Mouse (Mus musculus) cerebellum, postnatal 14 days (tissue): Measurements from ENCODE around the gene Sell.
A peak's percentile ranks its signal among the peaks of the same experiment; 100 is the strongest.

Experiments
- DNase-seq, 2 experiments: peaks; one replicate each; pipeline ENCODE4 v3.0.0; 2021; ENCODE audit warnings: mixed read lengths in 2 of 2

Gene Sell

DNA sequence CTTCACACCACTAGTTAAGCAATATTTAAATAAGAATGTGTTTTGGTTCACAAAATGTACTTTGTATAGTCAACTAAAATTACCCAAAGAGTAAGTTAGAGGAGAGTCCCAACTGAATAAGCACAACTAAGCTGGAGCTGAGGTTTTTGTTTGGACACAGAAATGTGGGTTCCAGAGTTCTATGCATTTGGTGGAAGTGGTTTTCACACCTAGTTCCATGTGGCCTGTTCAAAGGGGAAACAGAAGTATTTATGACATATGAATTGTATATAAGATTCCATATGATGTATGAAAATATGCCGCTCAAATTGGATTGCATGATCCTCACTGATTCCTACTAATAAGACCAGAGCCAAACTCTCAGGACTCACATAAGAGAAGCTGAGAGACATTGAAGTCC lies 13.6 kb downstream of the Sell start:
- no peak for DNase-seq

DNA sequence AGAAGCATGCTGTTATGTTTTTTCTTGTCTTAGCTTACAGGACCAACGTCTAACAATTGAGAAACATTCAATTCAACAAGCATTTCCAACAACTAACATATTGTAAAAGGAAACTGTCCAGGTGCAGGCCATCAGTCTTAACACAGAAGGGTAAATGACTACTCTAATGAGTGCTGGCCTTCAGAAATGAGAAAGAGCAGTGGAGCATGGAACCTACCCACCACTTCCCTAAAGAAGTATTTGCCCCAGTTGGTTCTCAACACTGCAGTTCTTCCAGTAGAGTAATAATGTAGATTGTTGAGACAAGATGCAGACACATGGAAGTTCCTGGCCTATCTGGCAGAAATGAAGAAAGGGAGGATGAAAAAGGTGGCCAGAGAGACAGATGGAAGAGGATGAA lies 14.7 kb downstream of the Sell start:
- no peak for DNase-seq

DNA sequence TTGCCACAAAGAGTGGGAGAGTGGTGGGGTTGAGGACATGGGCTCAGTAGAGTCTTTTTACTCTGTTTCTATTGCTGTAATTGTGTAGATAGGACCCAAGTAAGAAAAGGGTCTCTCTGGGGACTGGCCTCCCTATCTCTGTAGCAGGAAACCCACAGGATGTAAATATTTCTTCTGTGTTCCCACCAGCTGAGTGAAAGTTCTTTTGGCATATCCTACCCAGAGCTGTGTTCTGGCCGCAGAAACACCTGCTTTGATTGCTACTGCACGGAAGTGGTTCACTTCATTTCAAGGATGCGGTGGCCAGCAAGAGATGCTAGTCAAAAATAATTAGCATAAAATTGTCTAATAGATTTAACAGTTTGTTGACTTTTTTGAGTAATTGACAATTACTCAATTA lies 15.2 kb downstream of the Sell start:
- DNase-seq: no peak

DNA sequence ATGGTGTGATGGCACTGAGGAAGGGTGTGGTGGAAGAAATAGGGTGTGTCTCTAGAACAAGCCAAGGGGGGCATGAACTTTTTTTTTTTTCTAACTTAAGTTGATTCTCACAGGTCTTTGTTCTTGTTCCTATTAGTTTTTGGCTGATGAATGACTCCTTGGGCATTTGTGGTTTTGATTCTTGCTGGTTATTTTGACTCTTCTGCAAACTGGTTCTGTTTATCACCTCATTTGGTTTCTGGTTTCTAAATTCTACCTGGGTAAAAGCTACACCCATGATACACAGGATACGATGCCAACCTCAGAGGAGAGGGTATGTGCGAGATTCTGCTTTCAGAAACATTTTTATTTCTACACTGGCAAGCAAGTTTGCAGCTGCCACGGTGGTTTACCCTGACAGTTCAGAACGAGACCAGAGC lies 16.6 kb downstream of the Sell start:
- DNase-seq: no peak

DNA sequence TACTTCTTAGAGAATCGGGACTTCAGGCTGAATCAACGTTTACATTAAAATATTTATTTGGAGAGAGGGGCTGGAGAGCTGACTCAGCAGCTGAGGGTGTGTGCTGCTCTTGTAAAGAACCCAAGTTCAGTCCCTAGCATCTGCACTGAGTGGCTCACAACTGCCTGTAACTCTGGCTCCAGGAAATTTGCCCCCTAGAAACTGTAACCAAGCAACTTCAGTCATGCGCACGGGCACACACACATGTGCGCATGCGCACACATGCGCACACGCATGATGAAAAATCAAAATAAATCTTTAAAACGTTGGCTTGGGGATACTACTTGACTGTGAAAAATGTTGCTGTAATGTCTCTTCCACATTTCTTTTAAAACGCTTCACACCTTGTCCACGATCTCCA lies 17.3 kb downstream of the Sell start:
- no peak for DNase-seq

DNA sequence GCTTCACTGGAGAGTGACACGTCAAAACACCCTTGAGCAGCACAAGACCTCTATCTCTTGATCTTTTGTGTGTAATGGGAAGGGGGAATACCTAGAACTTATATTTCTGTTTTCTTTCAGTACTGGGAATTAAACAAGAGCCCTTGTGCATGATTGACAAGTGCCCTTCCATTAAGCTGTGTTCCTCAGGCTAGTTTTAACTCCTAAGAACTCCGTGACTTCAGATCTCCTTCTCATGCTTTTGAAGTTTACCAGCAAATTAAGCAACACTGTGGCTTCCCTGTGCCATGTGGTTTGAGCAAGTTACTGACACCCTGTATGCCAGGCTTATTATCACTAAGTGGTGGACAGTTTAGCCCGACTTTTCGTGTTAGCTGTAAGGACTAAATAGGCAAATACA lies 21.3 kb downstream of the Sell start:
- no peak for DNase-seq

DNA sequence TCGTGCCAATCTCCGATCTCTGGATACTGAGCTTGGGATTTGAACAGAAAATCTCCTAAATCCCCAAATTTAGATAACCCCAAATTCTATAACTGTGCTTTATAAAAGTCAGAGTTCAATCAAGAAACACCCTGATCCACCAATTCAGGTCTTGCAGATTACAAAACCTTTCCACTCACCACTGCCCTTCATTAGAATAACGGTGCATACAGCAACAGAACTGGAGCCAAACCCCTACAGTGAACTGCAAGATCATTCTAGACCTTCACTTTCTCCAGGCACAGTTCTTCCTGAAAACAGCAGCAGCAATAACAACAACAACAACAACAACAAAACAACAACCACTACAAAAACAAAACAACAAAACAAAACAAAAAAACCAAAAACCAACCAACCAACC lies 25.0 kb downstream of the Sell start:
- no peak for DNase-seq

DNA sequence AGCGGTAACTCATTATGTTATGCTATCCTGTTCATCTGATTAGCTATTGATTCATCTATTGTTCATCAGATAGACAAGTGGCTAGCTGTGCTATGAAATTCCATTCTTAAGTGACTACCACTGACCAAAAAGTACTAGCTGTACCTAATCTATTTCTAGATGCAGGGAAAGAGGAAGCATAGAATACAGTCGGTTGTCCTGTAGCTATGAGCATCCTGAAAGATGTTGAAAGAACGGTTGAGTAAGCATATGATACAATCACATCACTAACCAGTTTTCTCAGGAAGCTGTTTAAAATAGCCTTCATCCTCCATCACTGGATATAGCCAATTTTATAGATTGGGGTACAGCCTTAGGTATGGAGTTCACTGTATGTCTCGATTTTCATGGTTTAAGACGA lies 26.1 kb downstream of the Sell start:
- no peak for DNase-seq

DNA sequence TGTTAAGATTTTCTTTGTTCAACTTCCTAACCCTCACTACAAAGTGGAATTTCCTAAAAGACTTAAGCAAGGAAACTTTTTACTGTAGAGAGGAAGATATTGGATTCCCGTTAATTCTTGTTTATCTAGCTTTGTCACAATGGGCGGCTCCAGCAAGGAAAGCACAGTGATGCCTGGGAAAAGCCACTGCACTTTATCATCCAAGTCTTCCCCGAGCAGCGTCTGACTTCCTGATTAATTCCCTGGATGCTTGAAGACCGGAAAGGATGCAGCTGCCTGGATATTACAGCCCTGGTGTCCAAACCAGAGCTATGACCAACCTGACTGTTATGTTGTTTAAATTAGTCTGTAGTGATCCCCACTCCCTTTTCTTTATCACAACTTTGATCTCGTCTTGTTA lies 35.0 kb downstream of the Sell start:
- no peak for DNase-seq

DNA sequence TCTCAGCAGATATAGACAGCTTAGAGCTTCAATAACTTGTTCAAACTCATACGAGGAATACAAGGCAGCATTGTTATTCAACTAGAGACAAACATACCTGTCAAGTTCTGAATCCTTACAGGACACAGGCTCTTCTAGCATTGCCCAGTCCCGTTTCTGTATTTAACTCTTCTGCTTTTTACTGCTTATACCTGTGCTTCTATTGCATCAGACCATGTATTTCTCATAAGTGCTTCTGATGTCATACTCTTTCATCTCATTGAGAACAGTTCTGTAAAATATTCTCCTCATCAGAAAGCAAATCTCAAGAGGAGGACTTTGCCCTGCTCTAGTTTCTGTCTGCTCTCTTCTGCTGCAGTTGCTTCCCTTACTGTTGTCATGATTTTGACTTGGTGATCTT lies 36.1 kb downstream of the Sell start:
- DNase-seq: no peak

DNA sequence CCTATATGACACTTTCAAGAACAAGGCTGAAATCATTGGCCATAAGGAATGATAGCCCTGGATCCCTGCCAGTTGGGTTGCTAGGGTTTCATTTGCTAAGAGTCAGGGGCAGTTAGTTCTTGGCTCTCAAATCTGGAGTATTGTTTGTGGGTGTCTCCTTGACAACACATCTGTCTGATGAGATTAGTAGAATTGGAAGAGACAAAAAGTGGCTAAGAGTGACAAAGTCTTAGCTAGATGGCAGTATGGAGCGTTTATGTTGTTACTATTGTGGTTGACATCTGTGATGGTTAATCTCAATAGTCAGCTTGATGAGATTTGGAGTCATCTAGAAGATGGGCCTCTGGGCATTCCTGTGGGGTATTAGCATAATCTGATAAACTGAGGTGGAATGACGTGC lies 36.6 kb downstream of the Sell start:
- peak in 1 of 2 experiments; percentile 7 for DNase-seq

DNA sequence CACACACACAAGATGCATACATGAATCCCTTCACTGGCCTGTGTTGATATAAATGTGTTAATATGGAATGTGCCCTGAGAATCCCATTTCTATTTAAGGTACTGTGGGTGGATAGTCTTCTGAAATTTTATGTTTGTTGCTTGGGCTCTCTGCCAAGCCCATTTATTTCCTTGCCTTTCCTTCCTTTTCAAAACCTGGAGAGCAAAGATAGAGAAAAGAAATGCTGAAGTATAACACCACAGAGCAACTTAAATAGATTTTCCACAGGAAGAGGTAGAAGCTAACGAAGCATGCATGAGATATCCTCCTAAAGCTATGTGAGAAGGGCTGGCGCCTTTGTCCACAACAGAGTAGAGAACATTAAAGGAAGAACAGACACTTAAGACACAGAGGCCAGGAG lies 48.0 kb downstream of the Sell start:
- DNase-seq: no peak

DNA sequence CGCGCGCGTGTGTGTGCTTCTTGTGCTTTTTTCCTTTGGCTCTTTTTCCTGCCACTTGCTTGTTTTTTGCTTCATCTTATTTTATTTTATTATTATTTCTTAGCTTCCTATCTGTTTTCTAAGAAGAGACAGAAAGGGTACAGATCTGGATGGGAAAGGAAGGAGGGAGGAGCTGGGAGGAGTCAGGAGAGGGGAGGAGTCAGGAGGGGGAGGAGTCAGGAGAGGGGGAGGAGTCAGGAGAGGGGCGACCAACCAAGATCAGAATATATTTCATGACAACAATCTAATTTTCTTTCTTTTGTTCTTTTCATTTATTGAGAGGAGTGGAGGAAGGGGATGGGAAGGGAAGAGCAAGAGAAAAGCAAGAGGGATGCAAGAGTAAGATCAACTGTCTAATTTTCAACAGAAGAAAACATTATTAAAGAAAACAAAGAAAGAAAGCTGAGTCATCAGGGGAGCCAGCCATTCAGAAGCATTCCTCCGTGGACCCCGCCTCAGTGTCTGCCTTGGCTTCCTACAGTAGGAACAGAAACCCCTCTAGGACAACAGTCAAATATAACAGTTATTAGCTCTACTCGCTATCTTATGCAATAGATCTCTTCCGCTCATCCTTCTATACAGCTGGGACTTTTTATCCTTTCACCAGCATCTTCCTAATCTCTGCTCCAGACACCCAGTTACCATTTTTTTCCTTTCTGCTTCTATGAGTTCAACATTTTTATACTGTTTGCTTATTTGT lies 49.0 kb downstream of the Sell start:
- no peak for DNase-seq

DNA sequence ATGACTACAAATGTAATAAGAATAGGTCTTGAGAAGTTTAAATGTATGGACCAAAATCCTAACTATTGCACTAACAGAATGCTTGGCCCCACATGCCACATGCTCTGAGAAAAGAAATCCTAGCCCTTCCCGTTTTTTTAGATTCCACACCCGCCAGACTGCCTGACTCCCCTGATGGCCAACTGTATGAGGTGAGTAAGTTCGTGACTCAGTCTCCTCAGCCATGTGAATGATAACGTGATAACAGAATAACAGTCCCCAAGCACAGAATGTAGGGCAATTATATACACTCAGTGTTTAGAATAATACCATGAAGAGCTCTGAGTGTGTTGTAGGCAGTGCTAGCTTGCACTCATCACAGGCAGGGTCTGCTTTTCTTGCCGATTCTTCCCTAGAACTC lies 52.5 kb downstream of the Sell start:
- no peak for DNase-seq

DNA sequence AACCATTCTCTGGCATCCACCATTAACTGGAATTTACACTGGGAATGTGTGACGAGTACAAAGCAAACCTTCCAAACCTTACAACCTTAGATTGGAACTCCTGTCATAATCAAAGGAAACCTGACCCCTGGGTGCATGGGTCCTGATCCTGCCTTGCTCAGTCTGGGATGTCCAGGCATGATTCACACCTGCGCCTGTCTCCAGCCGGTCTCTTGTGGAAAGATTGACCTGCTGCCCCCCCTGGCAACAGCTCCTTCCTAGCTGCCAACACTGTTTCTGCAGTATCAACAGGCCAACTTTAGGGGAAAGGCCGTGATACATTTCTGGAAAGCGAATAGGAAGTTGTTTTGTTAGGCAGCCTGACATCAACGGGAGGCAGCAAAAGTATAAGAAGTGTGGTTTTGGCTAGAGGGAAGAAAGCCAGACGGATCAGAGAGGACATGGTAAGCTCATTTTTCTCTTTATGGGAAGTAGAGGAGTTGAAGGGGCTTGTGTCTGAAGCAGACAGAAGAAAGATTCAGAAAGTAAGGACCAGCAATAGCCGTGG lies 53.2 kb downstream of the Sell start, which contains the start of gene Selp:
Selp (plus strand) TSS at position 318 of the 547 bp plus-strand sequence.
- DNase-seq: no peak

DNA sequence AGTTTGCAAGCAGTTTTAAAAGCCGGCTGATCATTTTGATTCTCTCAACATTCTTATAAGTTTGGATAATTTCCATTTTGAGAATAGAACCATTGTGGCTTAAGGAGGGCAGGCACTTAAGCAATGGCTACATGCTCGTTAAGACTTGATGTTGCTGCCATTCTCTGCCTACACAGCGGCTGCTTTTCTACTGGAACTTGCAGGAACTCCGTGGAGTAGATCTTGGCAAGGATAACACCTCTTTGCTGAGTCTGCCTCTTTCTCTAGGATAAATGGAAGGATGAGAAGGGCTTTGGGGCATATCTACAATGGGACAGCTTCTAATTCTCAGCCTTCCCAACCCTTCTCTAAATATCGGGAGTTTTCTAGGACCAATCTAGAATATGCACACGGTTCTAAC lies 53.9 kb downstream of the Sell start:
- DNase-seq: no peak

DNA sequence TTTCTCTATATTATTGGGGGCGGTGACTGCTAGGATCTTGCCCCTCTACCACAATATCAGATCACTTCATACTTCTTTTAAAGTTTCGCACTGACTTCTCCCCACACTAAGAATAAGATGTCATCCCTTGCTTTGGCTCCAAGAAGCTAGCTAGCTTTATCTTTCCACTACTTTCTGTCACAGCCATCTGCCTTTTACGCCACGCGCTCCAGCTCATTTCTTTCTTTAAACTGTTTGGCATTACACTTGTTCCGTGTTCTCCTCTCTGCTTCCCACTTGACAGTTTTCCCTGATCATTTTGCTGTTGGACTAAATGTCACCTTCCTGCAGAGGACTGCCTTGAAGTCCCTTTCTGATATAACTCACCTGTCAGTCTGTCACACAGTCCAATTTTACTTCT lies 56.1 kb downstream of the Sell start:
- no peak for DNase-seq

DNA sequence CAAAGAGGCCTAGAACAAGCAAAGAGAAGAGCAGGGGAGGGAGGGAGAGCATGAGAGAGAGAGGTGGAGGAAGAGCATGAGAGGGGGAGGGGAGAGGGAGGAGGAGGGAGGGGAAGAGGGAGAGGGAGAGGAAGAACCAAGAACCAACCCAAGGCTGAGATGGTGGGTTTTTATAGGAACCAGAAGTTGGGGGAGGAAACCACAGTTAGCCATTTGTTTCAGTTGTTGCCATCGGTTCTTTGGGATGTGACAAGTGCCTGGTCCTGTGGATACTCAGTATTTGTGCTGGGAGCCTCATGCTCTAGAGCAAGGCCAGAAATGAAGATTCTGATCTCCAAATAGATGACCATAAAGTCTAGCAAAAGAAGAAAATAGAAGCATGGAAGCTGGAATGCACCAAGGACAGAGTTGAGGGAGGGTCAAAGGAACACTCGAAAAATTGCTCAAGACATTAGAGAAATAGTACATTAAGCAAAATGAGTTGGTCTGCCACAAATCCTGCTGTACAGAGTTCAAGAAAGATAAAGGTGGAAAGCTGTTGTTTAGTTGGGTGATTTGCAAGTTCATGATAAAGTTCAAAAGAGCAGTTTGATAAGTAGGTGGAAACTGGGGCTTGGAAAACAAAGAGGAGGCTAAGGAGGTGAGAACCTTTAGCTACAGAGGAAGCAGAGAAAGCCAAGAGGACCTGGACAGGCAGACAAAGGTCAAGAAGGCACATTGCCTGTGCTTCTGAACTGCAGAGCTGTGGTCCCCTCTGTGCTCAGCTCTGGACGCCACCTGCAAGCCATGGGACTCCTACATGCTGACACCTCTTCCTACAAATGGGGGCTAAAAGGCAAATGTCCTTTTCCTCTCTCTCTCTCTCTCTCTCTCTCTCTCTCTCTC lies 58.4 kb downstream of the Sell start:
- DNase-seq: no peak

DNA sequence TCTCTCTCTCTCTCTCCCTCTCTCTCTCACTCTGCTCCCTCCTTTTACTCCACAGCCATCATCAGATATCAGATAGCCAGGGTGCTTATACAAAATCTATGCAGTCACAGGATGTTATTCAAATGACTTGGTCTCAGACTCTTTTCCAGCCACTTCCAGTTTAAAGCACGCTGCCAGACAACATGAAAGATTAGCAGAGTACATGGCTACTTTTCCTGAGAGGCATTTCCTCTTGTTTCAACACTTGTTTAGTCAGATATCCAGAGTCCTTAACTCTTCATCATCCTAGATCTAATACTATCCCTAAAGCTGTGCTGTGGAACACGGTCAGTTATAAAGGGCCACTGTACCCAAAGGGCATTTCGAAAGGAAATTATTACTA lies 59.0 kb downstream of the Sell start:
- DNase-seq: no peak

DNA sequence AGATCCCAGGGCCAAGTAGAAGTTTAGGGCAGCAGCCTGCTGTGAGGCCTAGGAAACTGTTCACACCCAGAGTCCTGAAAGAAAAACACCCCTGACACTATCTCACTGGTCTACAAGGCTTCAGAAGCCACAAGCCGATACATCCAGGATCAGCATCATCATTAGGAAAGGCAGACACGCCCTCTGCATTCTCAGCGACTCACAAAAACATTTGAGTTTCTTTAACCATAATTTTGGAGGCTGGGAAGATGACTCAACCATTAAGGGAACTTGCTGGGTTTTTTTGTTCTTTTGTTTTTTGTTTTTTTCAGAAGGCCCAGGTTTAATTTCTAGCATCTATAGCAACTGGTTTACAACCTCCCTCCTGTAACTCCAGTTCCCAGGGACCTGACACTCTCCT lies 62.1 kb downstream of the Sell start:
- no peak for DNase-seq

DNA sequence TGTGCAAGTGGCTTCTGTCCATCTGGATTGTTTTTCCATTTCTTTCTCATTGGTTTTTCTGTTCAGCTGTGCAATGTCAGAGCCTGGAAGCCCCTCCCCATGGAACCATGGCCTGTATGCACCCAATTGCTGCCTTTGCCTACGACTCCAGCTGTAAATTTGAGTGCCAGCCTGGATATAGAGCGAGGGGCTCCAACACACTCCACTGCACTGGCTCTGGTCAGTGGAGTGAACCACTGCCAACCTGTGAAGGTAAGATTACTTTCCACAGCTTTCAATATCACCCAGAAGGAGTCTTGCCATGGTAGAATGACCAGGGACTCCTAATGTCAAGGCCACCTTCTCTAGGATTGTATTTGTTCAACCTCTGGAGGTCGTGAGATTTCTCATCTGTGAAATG lies 68.2 kb downstream of the Sell start:
- DNase-seq: no peak

DNA sequence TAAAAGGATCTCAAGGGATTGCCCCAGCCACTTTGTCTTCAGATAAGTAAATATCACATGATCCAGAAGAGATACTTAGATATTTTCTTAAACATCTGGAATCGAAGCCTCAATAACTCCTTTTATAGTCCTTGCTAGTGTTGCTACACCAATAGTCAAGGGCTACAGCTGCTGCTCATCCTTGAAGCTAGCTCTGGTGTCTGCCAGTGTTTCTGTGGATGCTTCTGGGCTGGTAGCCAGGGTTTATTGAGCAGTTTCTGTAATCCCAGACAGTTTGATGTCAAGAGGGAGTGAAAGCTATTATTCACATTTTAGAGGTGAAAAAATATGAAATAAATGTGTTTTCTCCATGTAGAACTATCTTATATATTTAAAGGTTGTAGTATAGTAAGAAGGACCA lies 70.8 kb downstream of the Sell start:
- no peak for DNase-seq
